Mouse (Mus musculus) hindbrain, embryonic 13.5 days (tissue): Measurements from ENCODE around the gene Eif4g1. TPM values are rescaled to one million over a fixed set of nuclear protein-coding genes. Genes with fewer than 3 reads are reported as not detected.

Experiments
- ATAC-seq: fragments of 200-750 bp; cut with Nextera tagmentation; 2 replicates; pipeline ENCODE4 v1.8.0; 2017; ENCODE audit warnings: moderate TSS enrichment; ENCODE audit not compliant: low FRiP score
- H3K27ac ChIP-seq: fragments of 300-500 bp; sonication (generic); 2 replicates; pipeline ENCODE4 v1.5.1; 2015; ENCODE audit warnings: inconsistent platforms, mild to moderate bottlenecking, moderate library complexity
- H3K27me3 ChIP-seq: fragments of 300-500 bp; sonication (generic); 2 replicates; pipeline ENCODE4 v1.6.1; 2015; ENCODE audit warnings: mild to moderate bottlenecking, inconsistent platforms
- H3K36me3 ChIP-seq: fragments of 300-500 bp; sonication (generic); 2 replicates; pipeline ENCODE4 v1.6.1; 2015; ENCODE audit warnings: mild to moderate bottlenecking, inconsistent platforms
- H3K4me1 ChIP-seq: fragments of 300-500 bp; sonication (generic); replicated peaks from 2 replicates; pipeline ENCODE4 v1.6.1; 2015; ENCODE audit warnings: inconsistent platforms
- H3K4me2 ChIP-seq: fragments of 300-500 bp; sonication (generic); 2 replicates; pipeline ENCODE4 v1.6.1; 2015; ENCODE audit warnings: inconsistent platforms, mild to moderate bottlenecking, moderate library complexity
- H3K4me3 ChIP-seq: fragments of 300-500 bp; sonication (generic); 2 replicates; pipeline ENCODE4 v1.5.1; 2015; ENCODE audit warnings: mild to moderate bottlenecking, inconsistent platforms
- H3K9ac ChIP-seq: fragments of 300-500 bp; sonication (generic); 2 replicates; pipeline ENCODE4 v1.6.1; 2015; ENCODE audit warnings: mild to moderate bottlenecking, inconsistent platforms
- H3K9me3 ChIP-seq: fragments of 300-500 bp; sonication (generic); 2 replicates; pipeline ENCODE4 v1.6.1; 2016; ENCODE audit warnings: inconsistent platforms
- WGBS: fragments of 180-500 bp; shearing (Covaris S2); methylation state at CpG from one replicate; pipeline ENCODE4 v1.1.7; 2015; 5-methylcytosine and 5-hydroxymethylcytosine counted together
- polyA plus RNA-seq: library from polyadenylated mRNA; unstranded; fragments of >200 nt; fragmentation: Nextera tagmentation; extraction: Ambion mirVana; gene quantifications from 2 replicates; pipeline ENCODE4 v1.2.1, GENCODE M21; 2015

The Eif4g1 gene
- polyA plus RNA-seq, 1 experiment from 2014 or later, result 150 TPM

GRCm38 (mm10) chr16:20638367-20638766 is 29.7 kb upstream of the Eif4g1 start:
- no peaks in the 10 kb centered on the region for H3K9me3 ChIP-seq
- H3K9ac ChIP-seq, result 0 out of 2 replicates have a peak overlapping the region, but pooled peaks have one; percentile 5
- H3K4me1 ChIP-seq, result 0 out of 2 replicates have a peak, but pooled peaks cover 7% of the 10 kb centered on the region
- no peak overlapping the region for H3K4me3 ChIP-seq
- no peak overlapping the region for H3K27ac ChIP-seq
- H3K27me3 ChIP-seq, result no peaks in the 10 kb centered on the region
- no peak overlapping the region for H3K4me2 ChIP-seq
- ATAC-seq, result no peak
- peaks cover 10% of the 10 kb centered on the region; the same call in 1 of the 2 replicates for H3K36me3 ChIP-seq
- 81% methylated on average over 8 of the region's 8 CpGs for WGBS

GRCm38 (mm10) chr16:20642161-20642560 is 26.0 kb upstream of the Eif4g1 start:
- H3K4me2 ChIP-seq, result no peak overlapping the region
- H3K4me1 ChIP-seq, result 0 out of 2 replicates have a peak, but pooled peaks cover 7% of the 10 kb centered on the region
- no peak overlapping the region for H3K4me3 ChIP-seq
- no peaks in the 10 kb centered on the region for H3K9me3 ChIP-seq
- 1% methylated on average over 8 of the region's 8 CpGs for WGBS
- H3K9ac ChIP-seq, result no peak overlapping the region
- no peaks in the 10 kb centered on the region for H3K27me3 ChIP-seq
- H3K36me3 ChIP-seq, result peaks cover 7% of the 10 kb centered on the region
- ATAC-seq, result no peak
- H3K27ac ChIP-seq, result no peak overlapping the region

GRCm38 (mm10) chr16:20643911-20644310 is 24.2 kb upstream of the Eif4g1 start:
- Histone ChIP-seq H3K36me3 (peaks cover 7% of the 10 kb centered on the region), H3K4me2 (no peak overlapping the region), H3K4me1 (no peaks in the 10 kb centered on the region), H3K9me3 (no peaks in the 10 kb centered on the region), H3K27ac (no peak overlapping the region), H3K9ac (no peak overlapping the region; the same call in 1 of the 2 replicates), H3K4me3 (no peak overlapping the region), H3K27me3 (no peaks in the 10 kb centered on the region)
- no peak for ATAC-seq
- WGBS, result 89% methylated on average over 7 of the region's 7 CpGs

GRCm38 (mm10) chr16:20651076-20651946 is 16.8 kb upstream of the Eif4g1 start, which contains the start of gene Psmd2:
Gene Psmd2, plus strand, starts transcription at chr16:20651652.
- H3K4me2 ChIP-seq, result peak within 1 kb of the TSS; percentile 89
- ATAC-seq, result peak; percentile 96
- WGBS, result 2% methylated on average over 46 of the region's 46 CpGs
- no peaks in the 10 kb centered on the region for H3K9me3 ChIP-seq
- no peaks in the 10 kb centered on the region for H3K27me3 ChIP-seq
- peak within 1 kb of the TSS; percentile 96 for H3K9ac ChIP-seq
- peaks cover 23% of the 10 kb centered on the region for H3K36me3 ChIP-seq
- H3K4me1 ChIP-seq, result peaks cover 24% of the 10 kb centered on the region
- H3K4me3 ChIP-seq, result peak within 1 kb of the TSS; percentile 89
- peak within 1 kb of the TSS; percentile 83 for H3K27ac ChIP-seq

GRCm38 (mm10) chr16:20651947-20652310 is 16.2 kb upstream of the Eif4g1 start:
- peak overlapping the region; percentile 89 for H3K4me2 ChIP-seq
- WGBS, result 12% methylated on average over 12 of the region's 12 CpGs
- no peaks in the 10 kb centered on the region for H3K27me3 ChIP-seq
- peaks cover 24% of the 10 kb centered on the region for H3K4me1 ChIP-seq
- peaks cover 29% of the 10 kb centered on the region for H3K36me3 ChIP-seq
- H3K4me3 ChIP-seq, result peak overlapping the region; percentile 89
- H3K9me3 ChIP-seq, result no peaks in the 10 kb centered on the region
- H3K9ac ChIP-seq, result peak overlapping the region; percentile 96
- no peak for ATAC-seq
- peak overlapping the region; percentile 83 for H3K27ac ChIP-seq

GRCm38 (mm10) chr16:20653315-20653714 is 14.8 kb upstream of the Eif4g1 start:
- peaks cover 24% of the 10 kb centered on the region for H3K4me1 ChIP-seq
- no peak for ATAC-seq
- H3K4me3 ChIP-seq, result no peak overlapping the region
- no peak overlapping the region for H3K9ac ChIP-seq
- H3K4me2 ChIP-seq, result peak overlapping the region; percentile 89
- H3K36me3 ChIP-seq, result peaks cover 43% of the 10 kb centered on the region
- no peaks in the 10 kb centered on the region for H3K9me3 ChIP-seq
- WGBS, result 49% methylated on average over 2 of the region's 2 CpGs
- no peak overlapping the region for H3K27ac ChIP-seq
- no peaks in the 10 kb centered on the region for H3K27me3 ChIP-seq

- H3K9me3 ChIP-seq, result no peaks in the 10 kb centered on the region
- no peaks in the 10 kb centered on the region for H3K27me3 ChIP-seq
- H3K4me3 ChIP-seq, result no peak overlapping the region
- no peak for ATAC-seq
- H3K9ac ChIP-seq, result no peak overlapping the region
- H3K27ac ChIP-seq, result no peak overlapping the region
- H3K4me2 ChIP-seq, result no peak overlapping the region
- 93% methylated on average over 4 of the region's 4 CpGs for WGBS
- H3K36me3 ChIP-seq, result peaks cover 86% of the 10 kb centered on the region
- peaks cover 13% of the 10 kb centered on the region for H3K4me1 ChIP-seq
These were observed 10.5 kb upstream of the Eif4g1 start for GRCm38 (mm10) chr16:20657661-20658060.

- H3K36me3 ChIP-seq, result peaks cover 2% of the 10 kb centered on the region
- H3K4me1 ChIP-seq, result peaks cover 23% of the 10 kb centered on the region
- no peak overlapping the region for H3K9ac ChIP-seq
- H3K4me3 ChIP-seq, result no peak overlapping the region
- no peak overlapping the region for H3K27ac ChIP-seq
- ATAC-seq, result no peak
- 94% methylated on average over 3 of the region's 3 CpGs for WGBS
- H3K9me3 ChIP-seq, result no peaks in the 10 kb centered on the region
- H3K27me3 ChIP-seq, result no peaks in the 10 kb centered on the region
- no peak overlapping the region for H3K4me2 ChIP-seq
These were observed 2.2 kb downstream of the Eif4g1 start for GRCm38 (mm10) chr16:20670291-20670690.

- peaks cover 26% of the 10 kb centered on the region for H3K4me1 ChIP-seq
- H3K4me3 ChIP-seq, result peak overlapping the region; percentile 82
- no peak overlapping the region for H3K9ac ChIP-seq
- H3K27ac ChIP-seq, result no peak overlapping the region
- H3K36me3 ChIP-seq, result peaks cover 17% of the 10 kb centered on the region
- 32% methylated on average over 6 of the region's 6 CpGs for WGBS
- no peaks in the 10 kb centered on the region for H3K9me3 ChIP-seq
- ATAC-seq, result no peak
- H3K4me2 ChIP-seq, result peak overlapping the region; percentile 98
- no peaks in the 10 kb centered on the region for H3K27me3 ChIP-seq
These were observed 3.8 kb downstream of the Eif4g1 start for GRCm38 (mm10) chr16:20671886-20672285.

- ATAC-seq, result peak; percentile 96
- whole genome bisulfite sequencing, result 0% methylated on average over 32 of the region's 38 CpGs
These were observed 4.4 kb downstream of the Eif4g1 start for GRCm38 (mm10) chr16:20672500-20672902.

GRCm38 (mm10) chr16:20672965-20673705 is 5.0 kb downstream of the Eif4g1 start:
- Histone ChIP-seq H3K4me2 (peak overlapping the region; percentile 98), H3K9ac (peak overlapping the region; percentile 98), H3K27ac (peak overlapping the region; percentile 93), H3K27me3 (no peaks in the 10 kb centered on the region), H3K36me3 (peaks cover 28% of the 10 kb centered on the region), H3K9me3 (no peaks in the 10 kb centered on the region), H3K4me3 (peak overlapping the region; percentile 82), H3K4me1 (peaks cover 29% of the 10 kb centered on the region)
- under 1% methylated on average over 41 of the region's 78 CpGs for WGBS
- ATAC-seq, result peak; percentile 90

More at GRCm38 (mm10) chr16:20672500-20672902, 4.4 kb downstream of the Eif4g1 start:
- Histone ChIP-seq H3K27me3 (no peaks in the 10 kb centered on the region), H3K4me3 (peak overlapping the region; percentile 82), H3K27ac (peak overlapping the region; percentile 93), H3K9me3 (no peaks in the 10 kb centered on the region), H3K9ac (peak overlapping the region; percentile 98), H3K4me1 (peaks cover 26% of the 10 kb centered on the region), H3K36me3 (peaks cover 22% of the 10 kb centered on the region), H3K4me2 (peak overlapping the region; percentile 98)

- Histone ChIP-seq H3K4me2 (peak overlapping the region; percentile 98), H3K27me3 (no peaks in the 10 kb centered on the region), H3K4me3 (peak overlapping the region; percentile 82), H3K9me3 (no peaks in the 10 kb centered on the region), H3K36me3 (peaks cover 35% of the 10 kb centered on the region), H3K4me1 (peaks cover 29% of the 10 kb centered on the region), H3K9ac (peak overlapping the region; percentile 98), H3K27ac (peak overlapping the region; percentile 93)
- 14% methylated on average over 14 of the region's 14 CpGs for WGBS
- no peak for ATAC-seq
These were observed 5.7 kb downstream of the Eif4g1 start for GRCm38 (mm10) chr16:20673706-20674303.
